In genomic region chrX:52183551-52184442, GRCm38 (mm10) we compare ENCODE assay signal across 12 mouse cellular contexts. TPM values are rescaled to one million over a fixed set of nuclear protein-coding genes. Genes with fewer than 3 reads are reported as not detected.
A peak's percentile ranks its signal among the peaks of the same experiment; 100 is the strongest.
DNase-seq lines count a peak whose midpoint lies in the region.
"Had no signal": no experiment of that assay in that cellular context is flagged by ENCODE, and none has a peak within 500 bp of the region (broad histone marks: within the 10 kb centered on the region; RNA-seq: fewer than 3 reads in every experiment).

No protein-coding gene starts in this region.

- H3K4me3 ChIP-seq in embryonic facial prominence, embryonic 10.5 days = no peak overlapping the region
- H3K4me3 ChIP-seq: embryonic facial prominence, embryonic 13.5 days had no signal

- 31% methylated on average over 5 of the region's 5 CpGs for WGBS in embryonic facial prominence, embryonic 10.5 days

- DNase-seq in embryo, embryonic 10 days (ENCODE audit: low spot score) = peak; percentile 18
- no peak for DNase-seq in embryo, embryonic 9.5 days (ENCODE audit: extremely low spot score)
- DNase-seq in left cerebral cortex, postnatal 4 days = peak; percentile 32
- DNase-seq in left cerebral cortex, postnatal 36 days (ENCODE audit: low spot score in 2 of 2) = no peak
- peak; percentile 1 for DNase-seq in NIH3T3 (ENCODE audit: low read depth)
- peak; percentile 26 for DNase-seq in embryonic facial prominence, embryonic 10.5 days (ENCODE audit: low spot score)
- no peak for DNase-seq in ovary, postnatal 36 days (ENCODE audit: low spot score)
- no peak for DNase-seq in ovary, postnatal 10 days (ENCODE audit: low spot score)
- DNase-seq: cerebellum, adult 2 months; kidney, adult 9 months had no signal

- intact Hi-C loops in left cerebral cortex, postnatal 4 days (cut with DNase I) = no loop called here
- intact Hi-C loops in left cerebral cortex, postnatal 36 days (cut with DNase I) = loop anchor here (10.0 kb wide), 1 partner anchor 161 kb away; no protein-coding TSS in a partner anchor

- H3K4me1 ChIP-seq in embryonic facial prominence, embryonic 10.5 days = peaks cover 10% of the 10 kb centered on the region

- no peak overlapping the region for H3K27ac ChIP-seq in embryonic facial prominence, embryonic 10.5 days (replicated peaks)
- H3K27ac ChIP-seq: embryonic facial prominence, embryonic 13.5 days; liver, embryonic 14.5 days had no signal

- no peaks in the 10 kb centered on the region for H3K36me3 ChIP-seq in embryonic facial prominence, embryonic 10.5 days (replicated peaks)
- H3K36me3 ChIP-seq: embryonic facial prominence, embryonic 13.5 days had no signal

- peaks cover 74% of the 10 kb centered on the region for H3K27me3 ChIP-seq in embryonic facial prominence, embryonic 10.5 days (replicated peaks; ENCODE audit: low read depth, poor library complexity, severe bottlenecking)

- no peaks in the 10 kb centered on the region for H3K9me3 ChIP-seq in embryonic facial prominence, embryonic 10.5 days
- H3K9me3 ChIP-seq: embryonic facial prominence, embryonic 13.5 days had no signal

RNA-seq across cellular contexts. Expression of gene Gpc4, which starts 18.7 kb away (rescaled TPM):
- total RNA-seq in left cerebral cortex, postnatal 4 days (2021) = 10 to 100 TPM; 17.5 to 18.6 TPM
- total RNA-seq in left cerebral cortex, postnatal 36 days (2021) = 10 to 100 TPM; 20.8 to 23.0 TPM
- 35.3 and 36.2 TPM in 2 replicates for polyA plus RNA-seq in embryonic facial prominence, embryonic 10.5 days (2016; fragmentation: Nextera tagmentation; extraction: Ambion mirVana)

Comparison
In these comparisons a context has a peak if more than half of its experiments do, and no peak if none do; other contexts are left out.
1. DNase-seq: peak in embryo, embryonic 10 days (single experiment), left cerebral cortex, postnatal 4 days (single experiment), NIH3T3 (single experiment) and embryonic facial prominence, embryonic 10.5 days (single experiment); none in embryo, embryonic 9.5 days (single experiment), left cerebral cortex, postnatal 36 days (0 of 2), ovary, postnatal 36 days (single experiment) and ovary, postnatal 10 days (single experiment).